Mouse (Mus musculus): ENCODE measurements around the gene Zdhhc20. TPM values are rescaled to one million over a fixed set of nuclear protein-coding genes. Genes with fewer than 3 reads are reported as not detected.

Zdhhc20 gene
- total RNA-seq, 1 experiment, result 22.7 TPM

DNA sequence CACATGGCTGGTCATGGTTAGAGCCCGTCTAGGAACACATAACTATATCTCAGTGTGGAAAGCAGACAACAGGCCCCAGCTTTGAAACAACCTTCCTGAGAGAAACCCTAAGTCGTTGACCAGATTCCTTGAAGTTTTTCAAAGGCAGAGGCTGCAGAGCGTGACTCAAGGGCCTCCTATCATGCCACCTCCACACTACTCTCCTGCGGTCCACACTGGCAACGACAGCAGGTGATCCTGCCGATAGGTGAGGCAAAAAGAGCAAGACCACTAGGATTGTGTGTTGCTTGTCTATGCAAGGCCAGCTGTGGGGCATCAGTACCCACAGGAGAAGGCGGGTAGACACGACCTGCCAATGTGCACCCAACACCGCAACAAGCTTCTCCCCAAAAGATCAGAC lies 100.3 kb downstream of the Zdhhc20 start:
- H3K27ac ChIP-seq (ENCODE audit: insufficient read depth, low read depth, low read length, poor library complexity, severe bottlenecking), result no peak overlapping the region
- DNase-seq (ENCODE audit: low read depth, low spot score), result no peak
- TF ChIP-seq HCFC1 (IDR thresholded peaks at IDR 0.05; ENCODE audit: borderline replicate concordance, insufficient read depth, low read length) (no peak), ZC3H11A (IDR thresholded peaks at IDR 0.05; ENCODE audit: borderline replicate concordance, low read depth, low read length) (no peak), MAFK (IDR thresholded peaks at IDR 0.05; ENCODE audit: insufficient read depth, low read depth, low read length) (no peak), CHD2 (IDR thresholded peaks at IDR 0.05; ENCODE audit: low read depth, low read length) (no peak), ZNF384 (IDR thresholded peaks at IDR 0.05; ENCODE audit: low read depth, low read length) (no peak)
- no peak overlapping the region for H3K4me3 ChIP-seq (ENCODE audit: insufficient read depth in 1 of 2, low read depth in 1 of 2, low read length in 2 of 2, poor library complexity in 1 of 2, severe bottlenecking in 1 of 2)
- no peak overlapping the region for H3K9ac ChIP-seq (ENCODE audit: insufficient read depth, low read depth, low read length, poor library complexity, severe bottlenecking)
- H3K4me1 ChIP-seq (ENCODE audit: control insufficient read depth in 2 of 2, insufficient read depth in 2 of 2, low read length in 2 of 2, poor library complexity in 1 of 2), result no peaks in the 10 kb centered on the region
- H3K36me3 ChIP-seq (ENCODE audit: control insufficient read depth, insufficient read depth, low read length, poor library complexity, severe bottlenecking), result no peaks in the 10 kb centered on the region
- no peaks in the 10 kb centered on the region for H3K9me3 ChIP-seq (ENCODE audit: control insufficient read depth, insufficient read depth, low read depth, low read length)
- in situ Hi-C loops (cut with MboI; ENCODE audit: low sequenced_read_pairs in 2 of 2, unreplicated experiment in 2 of 2), result no loop called here

DNA sequence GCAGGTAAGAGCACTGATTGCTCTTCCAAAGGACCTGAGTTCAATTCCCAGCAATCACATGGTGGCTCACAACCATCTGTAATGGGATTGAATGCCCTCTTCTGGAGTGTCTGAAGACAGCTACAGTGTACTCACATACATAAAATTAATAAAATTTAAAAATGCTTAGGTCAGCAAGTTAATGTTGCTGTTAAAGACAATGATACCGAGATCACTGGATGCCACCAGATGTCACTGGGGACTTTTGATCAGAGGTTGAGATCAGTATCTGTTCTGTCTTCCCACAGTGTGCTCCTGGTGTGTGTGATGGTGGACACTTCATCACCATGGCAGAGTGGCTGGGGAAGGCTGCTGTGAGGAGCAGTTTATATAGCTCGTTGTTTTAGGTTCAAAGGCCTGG lies 100.8 kb downstream of the Zdhhc20 start:
- no peaks in the 10 kb centered on the region for H3K4me1 ChIP-seq (ENCODE audit: control insufficient read depth in 2 of 2, insufficient read depth in 2 of 2, low read length in 2 of 2, poor library complexity in 1 of 2)
- peak; percentile 83 for TF ChIP-seq MAFK (IDR thresholded peaks at IDR 0.05; ENCODE audit: insufficient read depth, low read depth, low read length)
- no peak for TF ChIP-seq ZNF384 (IDR thresholded peaks at IDR 0.05; ENCODE audit: low read depth, low read length)
- H3K27ac ChIP-seq (ENCODE audit: insufficient read depth, low read depth, low read length, poor library complexity, severe bottlenecking), result no peak overlapping the region
- in situ Hi-C loops (cut with MboI; ENCODE audit: low sequenced_read_pairs in 2 of 2, unreplicated experiment in 2 of 2), result no loop called here
- H3K9me3 ChIP-seq (ENCODE audit: control insufficient read depth, insufficient read depth, low read depth, low read length), result no peaks in the 10 kb centered on the region
- no peak overlapping the region for H3K4me3 ChIP-seq (ENCODE audit: insufficient read depth in 1 of 2, low read depth in 1 of 2, low read length in 2 of 2, poor library complexity in 1 of 2, severe bottlenecking in 1 of 2)
- no peak for DNase-seq (ENCODE audit: low read depth, low spot score)
- no peak overlapping the region for H3K9ac ChIP-seq (ENCODE audit: insufficient read depth, low read depth, low read length, poor library complexity, severe bottlenecking)
- no peaks in the 10 kb centered on the region for H3K36me3 ChIP-seq (ENCODE audit: control insufficient read depth, insufficient read depth, low read length, poor library complexity, severe bottlenecking)

GRCm38 (mm10) chr14:57787406-57787805 lies 102.7 kb downstream of the Zdhhc20 start:
- no peak for DNase-seq (ENCODE audit: low read depth, low spot score)
- in situ Hi-C loops (cut with MboI; ENCODE audit: low sequenced_read_pairs in 2 of 2, unreplicated experiment in 2 of 2), result no loop called here

More at GRCm38 (mm10) chr14:57787406-57787805, 102.7 kb downstream of the Zdhhc20 start:
- TF ChIP-seq ZNF384 (IDR thresholded peaks at IDR 0.05; ENCODE audit: low read depth, low read length), result no peak
- no peak for TF ChIP-seq ZC3H11A (IDR thresholded peaks at IDR 0.05; ENCODE audit: borderline replicate concordance, low read depth, low read length)
- no peak for TF ChIP-seq CHD2 (IDR thresholded peaks at IDR 0.05; ENCODE audit: low read depth, low read length)
- no peak for TF ChIP-seq MAFK (IDR thresholded peaks at IDR 0.05; ENCODE audit: insufficient read depth, low read depth, low read length)
- no peak for TF ChIP-seq HCFC1 (IDR thresholded peaks at IDR 0.05; ENCODE audit: borderline replicate concordance, insufficient read depth, low read length)
- H3K27ac ChIP-seq (ENCODE audit: insufficient read depth, low read depth, low read length, poor library complexity, severe bottlenecking), result no peak overlapping the region
- H3K4me3 ChIP-seq (ENCODE audit: insufficient read depth in 1 of 2, low read depth in 1 of 2, low read length in 2 of 2, poor library complexity in 1 of 2, severe bottlenecking in 1 of 2), result no peak overlapping the region
- H3K4me1 ChIP-seq (ENCODE audit: control insufficient read depth in 2 of 2, insufficient read depth in 2 of 2, low read length in 2 of 2, poor library complexity in 1 of 2), result no peaks in the 10 kb centered on the region
- no peaks in the 10 kb centered on the region for H3K36me3 ChIP-seq (ENCODE audit: control insufficient read depth, insufficient read depth, low read length, poor library complexity, severe bottlenecking)
- H3K9me3 ChIP-seq (ENCODE audit: control insufficient read depth, insufficient read depth, low read depth, low read length), result no peaks in the 10 kb centered on the region
- H3K9ac ChIP-seq (ENCODE audit: insufficient read depth, low read depth, low read length, poor library complexity, severe bottlenecking), result no peak overlapping the region

Other genes with a start within 250 kb of the Zdhhc20 start
- gene Xpo4, start 224.8 kb downstream of the Zdhhc20 start, total RNA-seq (2012; rRNA removed), result 42.2 and 79.2 TPM in 2 replicates
- gene Gm49361, start 144.2 kb downstream of the Zdhhc20 start, total RNA-seq (2012; rRNA removed), result not detected in 2 replicates
- gene Lats2, start 131.9 kb downstream of the Zdhhc20 start, total RNA-seq (2012; rRNA removed), result 6.1 and 9.1 TPM in 2 replicates
- 117 and 169 TPM in 2 replicates for gene Sap18, start 92.1 kb downstream of the Zdhhc20 start, total RNA-seq (2012; rRNA removed)
- 19.1 and 26.4 TPM in 2 replicates for gene Ska3, start 64.1 kb downstream of the Zdhhc20 start, total RNA-seq (2012; rRNA removed)
- 67.8 and 149 TPM in 2 replicates for gene Mrpl57, start 64.0 kb downstream of the Zdhhc20 start, total RNA-seq (2012; rRNA removed)
- 7.6 and 7.9 TPM in 2 replicates for gene Micu2, start 109.0 kb upstream of the Zdhhc20 start, total RNA-seq (2012; rRNA removed)
- gene Fgf9, start 180.3 kb upstream of the Zdhhc20 start, total RNA-seq (2012; rRNA removed), result not detected in 2 replicates